Mouse (Mus musculus) retina, embryonic 14.5 days (tissue): ENCODE data around the gene B830017H08Rik.

Experiments used
- DNase-seq: peaks from one replicate; pipeline ENCODE4 v3.0.0-alpha.2; 2015; ENCODE audit warnings: low spot score

Gene B830017H08Rik

DNA sequence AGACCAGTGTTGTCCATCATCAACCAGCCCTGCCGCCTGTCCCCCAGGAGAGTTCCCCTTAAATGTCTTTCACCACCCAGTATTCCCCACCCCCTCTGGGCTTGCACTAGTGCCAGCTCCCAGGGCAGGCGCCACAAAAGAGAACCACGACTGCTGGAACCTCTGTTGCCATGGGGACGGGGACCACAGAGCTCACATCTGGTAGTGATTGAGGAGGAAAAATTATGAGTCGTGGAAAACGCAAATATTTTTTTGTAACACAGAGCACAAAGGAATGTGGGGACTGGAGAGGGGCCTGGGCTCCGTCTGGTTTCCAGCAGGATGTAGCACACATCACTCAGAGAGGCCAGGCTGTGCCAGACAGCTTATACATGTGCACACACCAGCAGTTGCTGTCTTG, 23.2 kb upstream of the B830017H08Rik start:
- no peak for DNase-seq

DNA sequence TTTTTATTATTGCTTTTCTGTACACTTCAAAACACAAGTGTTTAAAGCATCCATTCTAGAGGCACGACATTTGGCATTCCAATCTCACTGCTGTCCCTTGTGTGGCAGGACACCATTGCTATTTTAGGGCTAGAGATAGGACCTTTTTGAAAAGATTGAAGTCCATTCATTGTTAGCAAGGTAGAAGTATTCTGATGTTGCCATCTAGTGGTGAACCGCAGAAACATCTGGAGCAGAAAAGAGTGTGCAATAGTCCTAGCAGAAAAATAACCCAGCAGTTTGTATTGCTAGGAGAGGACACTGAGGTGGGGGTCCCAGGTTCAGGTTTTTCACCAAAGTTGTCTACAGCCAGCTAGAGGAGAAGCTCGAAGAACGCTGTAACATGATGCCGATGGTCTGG, 20.8 kb upstream of the B830017H08Rik start:
- DNase-seq, result peak; percentile 86

DNA sequence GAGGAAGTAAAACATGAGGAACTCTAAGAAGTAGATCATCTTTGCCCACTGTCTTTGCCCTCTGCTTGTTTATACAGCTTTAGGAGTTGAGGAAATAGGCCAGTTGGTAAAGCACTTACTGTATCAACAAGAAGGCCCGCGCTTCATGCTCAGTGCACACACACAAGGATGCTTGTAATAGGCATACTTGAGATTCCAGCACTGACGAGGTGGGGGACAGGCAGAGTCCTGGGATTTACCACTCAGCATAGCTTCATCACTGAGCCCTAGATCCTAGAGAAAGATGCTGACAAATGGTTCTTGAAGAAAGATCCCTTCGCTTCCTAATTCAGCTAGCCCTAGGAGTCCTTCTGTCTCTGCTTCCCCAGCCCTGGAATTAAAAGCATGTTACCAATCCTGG, 19.7 kb upstream of the B830017H08Rik start:
- DNase-seq, result no peak

DNA sequence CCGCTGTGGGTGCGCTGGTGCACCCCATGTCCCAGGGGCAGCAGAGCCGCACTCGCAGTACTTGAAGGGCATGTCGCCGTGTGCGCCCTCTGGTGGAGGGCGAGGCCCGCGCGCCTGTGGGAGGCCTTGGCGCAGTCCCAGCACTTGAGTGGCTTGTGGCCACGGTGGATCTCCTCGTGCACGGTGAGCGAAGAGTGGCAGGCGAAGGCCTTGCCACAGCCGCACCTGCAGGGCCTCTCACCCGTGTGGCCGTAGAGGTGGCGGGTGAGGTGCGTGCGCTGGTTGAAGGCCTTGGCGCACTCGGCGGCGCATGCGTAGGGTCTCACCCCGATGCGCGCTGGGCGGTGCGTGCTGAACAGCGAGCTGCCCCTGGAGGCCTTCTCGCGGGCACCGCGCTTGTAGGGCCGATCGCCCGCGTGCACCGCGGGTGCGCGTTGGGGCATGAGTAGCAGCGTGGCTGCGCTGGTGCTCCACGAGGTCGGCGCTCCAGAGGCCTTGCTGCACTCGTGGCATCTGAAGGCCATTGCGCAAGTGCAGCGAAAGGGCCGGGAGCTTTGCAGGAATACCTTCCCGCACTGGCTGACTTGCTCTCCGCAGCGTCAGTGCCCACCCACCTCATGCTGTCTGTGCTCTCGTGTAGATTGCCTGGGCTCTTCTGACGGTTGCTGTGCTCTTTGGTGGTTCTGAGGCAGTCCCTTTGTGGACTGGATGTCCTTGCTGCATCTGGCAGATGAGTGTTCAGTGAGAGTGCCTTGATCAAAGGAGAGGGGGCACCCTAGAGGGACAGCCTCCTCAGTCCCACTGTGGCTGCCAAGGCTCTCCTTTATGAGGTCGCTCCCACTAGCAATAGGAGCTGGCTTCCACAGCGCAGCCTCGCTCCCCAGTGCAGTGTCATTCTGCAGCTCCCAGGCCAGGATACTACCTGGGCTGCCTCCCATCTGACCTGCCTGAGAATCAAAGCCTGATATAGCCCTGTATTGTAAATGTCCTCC, 17.2 kb upstream of the B830017H08Rik start:
- peak; percentile 85 for DNase-seq

- no peak for DNase-seq
These were observed 16.4 kb upstream of the B830017H08Rik start for GRCm38 (mm10) chr16:17816528-17816927.

GRCm38 (mm10) chr16:17826500-17826899, 6.4 kb upstream of the B830017H08Rik start:
- DNase-seq, result no peak

- no peak for DNase-seq
These were observed 4.7 kb upstream of the B830017H08Rik start for GRCm38 (mm10) chr16:17828229-17828628.

DNA sequence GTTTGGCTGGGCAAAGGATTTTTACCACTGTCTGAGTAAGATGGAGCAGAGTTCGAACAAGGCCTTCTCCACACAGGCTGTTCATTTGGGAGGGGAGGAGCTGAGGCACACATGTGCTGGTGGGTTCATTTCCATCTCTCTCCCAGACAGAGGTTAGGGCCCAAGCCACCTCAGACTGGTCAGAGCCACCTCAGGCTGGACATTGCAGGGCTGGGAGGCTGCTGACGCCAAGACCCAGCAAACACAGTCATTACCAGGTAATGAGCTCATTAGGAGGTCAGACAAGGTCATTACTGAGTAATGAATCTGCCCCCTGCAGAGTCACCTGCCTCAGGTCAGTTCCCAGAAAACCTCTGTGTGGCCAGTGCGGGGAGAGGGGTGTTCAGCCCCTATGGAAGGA, 4.1 kb upstream of the B830017H08Rik start:
- DNase-seq, result no peak

DNA sequence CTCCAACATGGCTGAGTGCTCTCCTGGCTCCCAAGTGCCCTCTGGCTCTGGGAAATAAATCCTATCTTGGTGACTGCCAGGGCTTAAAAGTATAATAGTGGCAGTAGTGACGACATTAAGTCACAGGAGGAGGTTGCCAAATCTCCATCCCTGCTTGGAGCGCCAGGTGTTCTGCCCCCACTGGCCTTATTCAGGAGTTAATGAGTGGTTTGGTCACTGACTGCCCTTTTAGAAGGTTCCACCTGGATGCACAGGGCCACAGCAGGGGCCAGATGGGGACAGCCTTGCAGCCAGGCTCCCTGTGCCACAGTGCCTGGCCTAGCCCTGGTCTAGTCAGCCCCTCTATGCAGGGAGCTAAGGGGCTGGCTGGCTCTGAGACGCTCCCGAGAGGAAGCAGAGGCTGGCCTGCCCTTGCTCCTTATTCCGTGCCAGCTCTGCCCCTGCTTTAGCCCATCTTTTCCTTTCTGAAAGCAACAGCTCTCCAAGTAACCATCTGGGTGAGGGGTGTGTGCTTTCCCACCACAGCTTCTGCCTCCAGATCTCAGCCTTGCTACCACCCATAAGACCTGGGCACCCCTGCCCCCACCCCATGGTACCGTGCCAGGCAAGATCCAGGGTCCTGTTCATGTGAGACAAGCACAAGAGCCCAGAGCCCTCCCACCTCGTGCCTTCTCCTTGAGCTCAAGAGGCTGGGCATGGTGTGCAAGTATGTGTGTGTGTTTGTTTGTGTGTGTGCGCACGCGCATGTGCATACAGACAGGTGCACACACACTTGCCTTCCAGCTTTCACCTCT, 2.3 kb upstream of the B830017H08Rik start:
- no peak for DNase-seq

DNA sequence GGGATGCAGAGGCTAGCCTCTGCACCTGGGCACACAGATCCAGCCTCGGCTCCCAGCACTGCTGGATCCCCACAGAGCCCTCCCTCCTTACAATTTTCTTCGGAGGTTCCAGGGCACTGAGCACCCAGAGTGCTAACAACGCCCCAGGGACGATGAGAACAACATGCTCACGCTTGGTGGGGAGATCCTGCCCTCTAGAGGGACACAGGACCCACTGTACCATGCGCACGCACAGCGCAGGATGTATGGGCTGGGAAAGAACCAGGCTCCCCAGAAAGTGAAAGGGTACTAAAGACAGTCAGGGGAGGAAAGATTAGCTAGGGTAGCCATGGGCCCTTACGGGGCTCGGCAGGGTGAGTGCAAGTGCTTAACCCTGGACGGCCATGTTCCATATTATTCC, 1.1 kb upstream of the B830017H08Rik start:
- DNase-seq, result peak; percentile 20

DNA sequence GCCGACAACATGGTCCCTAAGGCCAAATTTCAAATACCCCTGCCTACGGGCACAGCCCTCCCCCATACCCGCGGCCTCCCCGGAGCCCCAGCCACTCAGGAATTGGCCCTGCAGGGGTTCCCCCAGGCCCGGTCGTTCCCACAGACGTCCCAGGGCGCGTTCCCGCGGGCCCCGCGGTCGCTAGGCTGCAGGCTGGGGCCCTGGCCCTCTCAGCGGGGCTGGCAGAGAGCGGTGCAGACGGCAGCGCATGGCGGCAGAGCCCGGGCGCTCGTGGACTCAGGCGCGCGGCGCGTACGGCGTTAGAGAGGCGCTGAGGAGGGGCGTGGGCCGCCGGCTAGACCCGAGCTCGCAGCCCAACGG, 380 bp downstream of the B830017H08Rik start:
- DNase-seq, result peak; percentile 55

- peak; percentile 57 for DNase-seq
These were observed 919 bp downstream of the B830017H08Rik start for GRCm38 (mm10) chr16:17833681-17834399.

- no peak for DNase-seq
These were observed 1.6 kb downstream of the B830017H08Rik start for GRCm38 (mm10) chr16:17834543-17834942.

GRCm38 (mm10) chr16:17835481-17835880, 2.6 kb downstream of the B830017H08Rik start:
- no peak for DNase-seq

DNA sequence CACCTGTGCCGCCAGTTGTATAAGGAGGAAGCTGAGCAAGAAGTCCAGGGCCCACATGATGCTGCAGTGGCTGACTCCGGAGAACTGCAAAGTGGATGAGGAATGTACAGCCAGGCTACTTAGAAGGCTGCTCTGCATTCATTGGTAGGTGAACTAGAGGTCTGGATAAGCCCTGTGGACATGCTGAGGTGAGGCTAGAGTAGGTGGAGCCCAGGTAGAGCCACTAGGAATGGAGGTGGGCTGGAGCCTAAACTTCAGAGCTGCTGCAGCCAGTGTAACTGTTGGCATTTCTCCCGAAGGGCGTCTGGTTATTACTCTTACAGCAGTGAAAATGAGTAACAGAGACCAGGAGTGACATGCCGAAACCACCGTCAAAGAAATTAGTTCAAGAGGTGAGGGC, 5.1 kb downstream of the B830017H08Rik start, which contains the start of gene Car15:
TSS of gene Car15 (minus strand) at position 314 of the 400 bp plus-strand sequence.
- no peak for DNase-seq

GRCm38 (mm10) chr16:17839976-17840375, 7.1 kb downstream of the B830017H08Rik start:
- no peak for DNase-seq

- DNase-seq, result no peak
These were observed 9.5 kb downstream of the B830017H08Rik start for GRCm38 (mm10) chr16:17842437-17842836.

- no peak for DNase-seq
These were observed 10.9 kb downstream of the B830017H08Rik start for GRCm38 (mm10) chr16:17843701-17844365.

- DNase-seq, result no peak
These were observed 15.5 kb downstream of the B830017H08Rik start for GRCm38 (mm10) chr16:17848431-17848830.

- DNase-seq, result peak; percentile 93
These were observed 16.0 kb downstream of the B830017H08Rik start for GRCm38 (mm10) chr16:17848928-17849327.

DNA sequence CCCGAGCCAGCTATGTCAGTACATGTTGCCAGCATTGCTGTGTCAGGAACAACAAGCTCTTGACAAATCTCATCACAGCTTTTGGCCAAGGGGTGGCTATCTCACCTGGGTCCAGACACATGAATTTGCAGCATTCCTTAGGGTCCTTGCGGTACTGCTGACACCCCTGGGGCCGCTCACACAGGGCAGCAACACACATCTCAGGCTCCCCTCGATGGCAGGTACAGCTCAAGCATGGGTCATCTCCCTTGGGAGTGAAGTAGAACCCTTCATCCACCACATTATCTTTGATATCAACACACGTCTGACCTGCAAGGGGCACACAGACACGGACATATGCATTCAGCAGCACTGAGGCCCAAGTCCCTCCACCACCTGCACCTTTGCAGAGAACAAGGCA, 16.6 kb downstream of the B830017H08Rik start:
- DNase-seq, result no peak

- DNase-seq, result no peak
These were observed 18.4 kb downstream of the B830017H08Rik start for GRCm38 (mm10) chr16:17851331-17851730.
